Mouse (Mus musculus) G1E (cell line): ENCODE results near the gene Tmeff2. TPM values are rescaled to one million over a fixed set of nuclear protein-coding genes. Genes with fewer than 3 reads are reported as not detected.

Source experiments
- ATAC-seq: 2 replicates; pipeline ENCODE4 v1.8.0; 2016; ENCODE audit warnings: mild to moderate bottlenecking; ENCODE audit not compliant: insufficient number of reproducible peaks, poor library complexity, low FRiP score, severe bottlenecking; ENCODE audit errors: extremely low read depth
- DNase-seq: peaks from one replicate; pipeline ENCODE4 v3.0.0; 2012; ENCODE audit warnings: low spot score
- H3K27me3 ChIP-seq: 2 replicates; pipeline ENCODE4 v1.6.1; 2012; ENCODE audit warnings: mild to moderate bottlenecking, low read length, inconsistent platforms; ENCODE audit not compliant: insufficient read depth
- H3K36me3 ChIP-seq: replicated peaks from 2 replicates; pipeline ENCODE3; 2012; ENCODE audit warnings: mild to moderate bottlenecking, inconsistent platforms
- H3K4me1 ChIP-seq: 2 replicates; pipeline ENCODE4 v1.6.1; 2012; ENCODE audit warnings: low read depth, low read length, inconsistent platforms, mixed read lengths; ENCODE audit not compliant: insufficient read depth
- H3K4me3 ChIP-seq: 2 replicates; pipeline ENCODE4 v1.5.1; 2012; ENCODE audit warnings: low read depth, mild to moderate bottlenecking, inconsistent platforms, low read length, moderate library complexity, mixed read lengths
- H3K9me3 ChIP-seq: replicated peaks from 2 replicates; pipeline ENCODE4 v1.6.1; 2012; ENCODE audit warnings: inconsistent platforms
- CTCF ChIP-seq: IDR thresholded peaks from 2 replicates; pipeline ENCODE4 v1.5.1; 2012; ENCODE audit warnings: low read depth, low read length, inconsistent platforms, mixed read lengths
- GATA1 ChIP-seq: IDR thresholded peaks from 2 replicates; pipeline ENCODE4 v1.6.1; 2012; ENCODE audit warnings: borderline replicate concordance, low read length, inconsistent platforms, mixed read lengths
- GATA2 ChIP-seq: IDR thresholded peaks from 2 replicates; pipeline ENCODE4 v1.6.1; 2012; ENCODE audit warnings: low read depth, low read length, inconsistent platforms, borderline replicate concordance
- POLR2AphosphoS5 ChIP-seq: IDR thresholded peaks from 2 replicates; pipeline ENCODE4 v1.6.1; 2012; ENCODE audit warnings: low read depth, low read length, inconsistent platforms; ENCODE audit not compliant: insufficient replicate concordance
- TAL1 ChIP-seq: conservative IDR thresholded peaks from 2 replicates; pipeline ENCODE4 v1.6.1; 2012; ENCODE audit warnings: low read depth, low read length, inconsistent platforms, mixed read lengths
- polyA plus RNA-seq: library from polyadenylated mRNA; stranded (reverse); fragments of >175 nt; gene quantifications from 2 replicates; pipeline ENCODE4 v1.2.3, GENCODE M21; 2012
- total RNA-seq, 2 experiments: library from RNA; stranded (forward) in 1 of 2; stranded (reverse) in 1 of 2; fragments of 200-1000 nt in 1 of 2; fragments of >200 nt in 1 of 2; fragmentation: Nextera tagmentation in 1 of 2; gene quantifications; 2 replicates each; pipeline ENCODE4 v1.2.3; 2014 to 2017

Tmeff2 gene
- total and polyA plus RNA-seq, 3 experiments: 0.49 TPM; not detected in 2

GRCm38 (mm10) chr1:51114721-51115120 is 214.3 kb downstream of the Tmeff2 start:
- ATAC-seq: no peak
- Histone ChIP-seq H3K36me3 (no peaks in the 10 kb centered on the region), H3K4me1 (no peaks in the 10 kb centered on the region), H3K4me3 (no peak overlapping the region), H3K9me3 (no peaks in the 10 kb centered on the region), H3K27me3 (no peaks in the 10 kb centered on the region)
- no peak for DNase-seq
- no peak for TF ChIP-seq POLR2AphosphoS5
- no peak for TF ChIP-seq TAL1
- TF ChIP-seq GATA2: no peak
- no peak for TF ChIP-seq CTCF
- no peak for TF ChIP-seq GATA1

GRCm38 (mm10) chr1:51115761-51116160 is 215.3 kb downstream of the Tmeff2 start:
- DNase-seq: no peak
- H3K27me3 ChIP-seq: no peaks in the 10 kb centered on the region
- no peak for ATAC-seq
- H3K4me1 ChIP-seq: no peaks in the 10 kb centered on the region
- H3K4me3 ChIP-seq: no peak overlapping the region
- TF ChIP-seq GATA2 (no peak), POLR2AphosphoS5 (no peak), CTCF (no peak), GATA1 (no peak), TAL1 (no peak)
- H3K9me3 ChIP-seq: no peaks in the 10 kb centered on the region
- H3K36me3 ChIP-seq: no peaks in the 10 kb centered on the region

- ATAC-seq (no peak), DNase-seq (no peak)
- H3K9me3 ChIP-seq: no peaks in the 10 kb centered on the region
These were observed 217.4 kb downstream of the Tmeff2 start for GRCm38 (mm10) chr1:51117830-51118229.

GRCm38 (mm10) chr1:51125671-51126424 is 225.4 kb downstream of the Tmeff2 start:
- DNase-seq (no peak), ATAC-seq (no peak)
- no peaks in the 10 kb centered on the region for H3K4me1 ChIP-seq
- H3K9me3 ChIP-seq: no peaks in the 10 kb centered on the region
- no peaks in the 10 kb centered on the region for H3K27me3 ChIP-seq
- TF ChIP-seq CTCF: no peak
- TF ChIP-seq POLR2AphosphoS5: no peak
- no peak for TF ChIP-seq GATA2
- no peak for TF ChIP-seq GATA1
- no peak for TF ChIP-seq TAL1
- H3K36me3 ChIP-seq: no peaks in the 10 kb centered on the region
- no peak overlapping the region for H3K4me3 ChIP-seq

More at GRCm38 (mm10) chr1:51117830-51118229, 217.4 kb downstream of the Tmeff2 start:
- Histone ChIP-seq H3K4me1 (no peaks in the 10 kb centered on the region), H3K36me3 (no peaks in the 10 kb centered on the region), H3K27me3 (no peaks in the 10 kb centered on the region), H3K4me3 (no peak overlapping the region)
- no peak for TF ChIP-seq POLR2AphosphoS5
- no peak for TF ChIP-seq CTCF
- no peak for TF ChIP-seq GATA2
- no peak for TF ChIP-seq TAL1
- no peak for TF ChIP-seq GATA1

- Histone ChIP-seq H3K36me3 (no peaks in the 10 kb centered on the region), H3K27me3 (no peaks in the 10 kb centered on the region)
These were observed 225.9 kb downstream of the Tmeff2 start for GRCm38 (mm10) chr1:51126425-51126765.

GRCm38 (mm10) chr1:51136792-51137191 is 236.3 kb downstream of the Tmeff2 start:
- Histone ChIP-seq H3K36me3 (no peaks in the 10 kb centered on the region), H3K4me1 (no peaks in the 10 kb centered on the region), H3K4me3 (no peak overlapping the region), H3K9me3 (no peaks in the 10 kb centered on the region), H3K27me3 (no peaks in the 10 kb centered on the region)
- TF ChIP-seq GATA1 (no peak), CTCF (no peak), TAL1 (no peak), POLR2AphosphoS5 (no peak), GATA2 (no peak)
- no peak for ATAC-seq
- DNase-seq: no peak

More at GRCm38 (mm10) chr1:51126425-51126765, 225.9 kb downstream of the Tmeff2 start:
- DNase-seq (no peak), ATAC-seq (no peak)
- TF ChIP-seq CTCF: no peak
- no peak for TF ChIP-seq GATA2
- no peak for TF ChIP-seq POLR2AphosphoS5
- TF ChIP-seq TAL1: no peak
- no peak for TF ChIP-seq GATA1
- H3K4me3 ChIP-seq: no peak overlapping the region
- H3K9me3 ChIP-seq: no peaks in the 10 kb centered on the region
- H3K4me1 ChIP-seq: no peaks in the 10 kb centered on the region
